Mouse (Mus musculus): ENCODE measurements around the gene Wwox.

- TF ChIP-seq GATA1 (IDR thresholded peaks at IDR 0.05; ENCODE audit: borderline replicate concordance, low read length) (no peak), FLI1 (IDR thresholded peaks at IDR 0.05; ENCODE audit: low read length) (no peak)
These were observed 444.5 kb downstream of the Wwox start for GRCm38 (mm10) chr8:114883967-114884366.

Data from megakaryocyte, embryonic 14.5 days (primary cell).